Mouse (Mus musculus) erythroblast, embryonic 14.5 days (primary cell): ENCODE measurements around the gene Galnt18. TPM values are rescaled to one million over a fixed set of nuclear protein-coding genes. Genes with fewer than 3 reads are reported as not detected.

ENCODE experiments used
- H3K27me3 ChIP-seq: 2 replicates; pipeline ENCODE4 v1.6.1; 2012; ENCODE audit warnings: inconsistent platforms; ENCODE audit not compliant: control insufficient read depth
- H3K36me3 ChIP-seq: 2 replicates; pipeline ENCODE4 v1.6.1; 2012; ENCODE audit warnings: mild to moderate bottlenecking, inconsistent platforms; ENCODE audit not compliant: control insufficient read depth
- H3K4me1 ChIP-seq: 2 replicates; pipeline ENCODE4 v1.6.1; 2012; ENCODE audit warnings: inconsistent platforms; ENCODE audit not compliant: control insufficient read depth
- H3K4me3 ChIP-seq: replicated peaks from 2 replicates; pipeline ENCODE3; 2012; ENCODE audit warnings: moderate library complexity, mild to moderate bottlenecking, inconsistent platforms
- H3K9me3 ChIP-seq: 2 replicates; pipeline ENCODE4 v1.6.1; 2012; ENCODE audit warnings: low read length, inconsistent platforms, mixed read lengths; ENCODE audit not compliant: control insufficient read depth
- GATA1 ChIP-seq: IDR thresholded peaks from 2 replicates; pipeline ENCODE4 v1.6.1; 2012; ENCODE audit warnings: low read length, inconsistent platforms, mixed read lengths
- TAL1 ChIP-seq: IDR thresholded peaks from 3 replicates; pipeline ENCODE4 v1.6.1; 2012; ENCODE audit warnings: low read length, inconsistent platforms, mixed read lengths
- polyA plus RNA-seq: library from polyadenylated mRNA; stranded (reverse); fragments of >175 nt; gene quantifications from 2 replicates; pipeline ENCODE4 v1.2.3, GENCODE M21; 2012

Galnt18 gene
- polyA plus RNA-seq, 1 experiment = not detected

GRCm38 (mm10) chr7:111777186-111777585 lies 2.6 kb downstream of the Galnt18 start:
- Histone ChIP-seq H3K4me1 (no peaks in the 10 kb centered on the region), H3K36me3 (no peaks in the 10 kb centered on the region), H3K27me3 (peaks cover 38% of the 10 kb centered on the region), H3K9me3 (no peaks in the 10 kb centered on the region), H3K4me3 (no peak overlapping the region)
- TF ChIP-seq TAL1 = no peak
- no peak for TF ChIP-seq GATA1

- TF ChIP-seq TAL1 (no peak), GATA1 (no peak)
- H3K27me3 ChIP-seq = peaks cover 35% of the 10 kb centered on the region
- no peaks in the 10 kb centered on the region for H3K36me3 ChIP-seq
- no peaks in the 10 kb centered on the region for H3K4me1 ChIP-seq
- H3K9me3 ChIP-seq = no peaks in the 10 kb centered on the region
- no peak overlapping the region for H3K4me3 ChIP-seq
Measured at GRCm38 (mm10) chr7:111776160-111776559, 3.6 kb downstream of the Galnt18 start.

- Histone ChIP-seq H3K36me3 (no peaks in the 10 kb centered on the region), H3K27me3 (no peaks in the 10 kb centered on the region), H3K4me3 (no peak overlapping the region), H3K4me1 (no peaks in the 10 kb centered on the region), H3K9me3 (no peaks in the 10 kb centered on the region)
- TF ChIP-seq TAL1 (no peak), GATA1 (no peak)
Measured at GRCm38 (mm10) chr7:111772398-111772797, 7.4 kb downstream of the Galnt18 start.

- Histone ChIP-seq H3K4me3 (no peak overlapping the region), H3K27me3 (no peaks in the 10 kb centered on the region), H3K4me1 (no peaks in the 10 kb centered on the region), H3K9me3 (no peaks in the 10 kb centered on the region), H3K36me3 (no peaks in the 10 kb centered on the region)
- TF ChIP-seq GATA1 (no peak), TAL1 (no peak)
Measured at GRCm38 (mm10) chr7:111771251-111771801, 8.5 kb downstream of the Galnt18 start.

GRCm38 (mm10) chr7:111770585-111770984 lies 9.2 kb downstream of the Galnt18 start:
- TF ChIP-seq GATA1 (no peak), TAL1 (no peak)
- Histone ChIP-seq H3K4me3 (no peak overlapping the region), H3K36me3 (no peaks in the 10 kb centered on the region), H3K9me3 (no peaks in the 10 kb centered on the region), H3K4me1 (no peaks in the 10 kb centered on the region), H3K27me3 (no peaks in the 10 kb centered on the region)

GRCm38 (mm10) chr7:111766145-111766767 lies 13.5 kb downstream of the Galnt18 start:
- no peaks in the 10 kb centered on the region for H3K27me3 ChIP-seq
- no peaks in the 10 kb centered on the region for H3K36me3 ChIP-seq
- H3K9me3 ChIP-seq = no peaks in the 10 kb centered on the region
- TF ChIP-seq GATA1 (no peak), TAL1 (no peak)
- H3K4me1 ChIP-seq = no peaks in the 10 kb centered on the region
- H3K4me3 ChIP-seq = no peak overlapping the region

- Histone ChIP-seq H3K27me3 (no peaks in the 10 kb centered on the region), H3K4me3 (no peak overlapping the region), H3K4me1 (no peaks in the 10 kb centered on the region), H3K36me3 (no peaks in the 10 kb centered on the region), H3K9me3 (no peaks in the 10 kb centered on the region)
- TF ChIP-seq TAL1 = no peak
- TF ChIP-seq GATA1 = no peak
Measured at GRCm38 (mm10) chr7:111762754-111763153, 17.0 kb downstream of the Galnt18 start.

GRCm38 (mm10) chr7:111748571-111749071 lies 31.2 kb downstream of the Galnt18 start:
- Histone ChIP-seq H3K4me1 (no peaks in the 10 kb centered on the region), H3K27me3 (no peaks in the 10 kb centered on the region), H3K9me3 (no peaks in the 10 kb centered on the region), H3K4me3 (no peak overlapping the region), H3K36me3 (no peaks in the 10 kb centered on the region)
- TF ChIP-seq TAL1 (no peak), GATA1 (no peak)

GRCm38 (mm10) chr7:111744770-111745169 lies 35.0 kb downstream of the Galnt18 start:
- Histone ChIP-seq H3K27me3 (no peaks in the 10 kb centered on the region), H3K36me3 (no peaks in the 10 kb centered on the region), H3K4me1 (no peaks in the 10 kb centered on the region), H3K4me3 (no peak overlapping the region), H3K9me3 (no peaks in the 10 kb centered on the region)
- TF ChIP-seq TAL1 = no peak
- TF ChIP-seq GATA1 = no peak
